Mouse (Mus musculus) adrenal gland, postnatal 14 days (tissue): Measurements from ENCODE around the gene Trappc10. TPM values are rescaled to one million over a fixed set of nuclear protein-coding genes. Genes with fewer than 3 reads are reported as not detected.

Source experiments
- DNase-seq: peaks from one replicate; pipeline ENCODE4 v3.0.0; 2021; ENCODE audit warnings: mixed read lengths
- total RNA-seq: library from RNA; stranded (reverse); gene quantifications from 2 replicates; pipeline ENCODE4 v1.2.3, GENCODE M21; 2021

Trappc10 gene
- total RNA-seq, 1 experiment from 2014 or later, result 47.2 TPM

- DNase-seq, result peak; percentile 92
Measured at GRCm38 (mm10) chr10:78159906-78160305, 84.5 kb downstream of the Trappc10 start.

- DNase-seq, result peak; percentile 78
Measured at GRCm38 (mm10) chr10:78159252-78159878, 85.1 kb downstream of the Trappc10 start.

- peak; percentile 67 for DNase-seq
Measured at GRCm38 (mm10) chr10:78158041-78158440, 86.4 kb downstream of the Trappc10 start.

GRCm38 (mm10) chr10:78156926-78157325, 87.5 kb downstream of the Trappc10 start:
- no peak for DNase-seq

GRCm38 (mm10) chr10:78148834-78149766, 95.3 kb downstream of the Trappc10 start:
- no peak for DNase-seq

- DNase-seq, result no peak
Measured at GRCm38 (mm10) chr10:78147908-78148441, 96.5 kb downstream of the Trappc10 start.

GRCm38 (mm10) chr10:78143727-78144505, 100.5 kb downstream of the Trappc10 start:
- no peak for DNase-seq

- no peak for DNase-seq
Measured at GRCm38 (mm10) chr10:78140843-78141242, 103.6 kb downstream of the Trappc10 start.

GRCm38 (mm10) chr10:78140251-78140600, 104.2 kb downstream of the Trappc10 start:
- DNase-seq, result no peak

GRCm38 (mm10) chr10:78139572-78140250, 104.7 kb downstream of the Trappc10 start:
- no peak for DNase-seq

- peak; percentile 48 for DNase-seq
Measured at GRCm38 (mm10) chr10:78138812-78139523, 105.5 kb downstream of the Trappc10 start.

GRCm38 (mm10) chr10:78137191-78137590, 107.2 kb downstream of the Trappc10 start:
- no peak for DNase-seq

Other genes with a start within 250 kb of the Trappc10 start
- 144 and 165 TPM in 2 replicates for gene Pfkl, start 234.6 kb downstream of the Trappc10 start, total RNA-seq
- gene Dnmt3l, start 202.7 kb downstream of the Trappc10 start, total RNA-seq, result 7.2 and 8.4 TPM in 2 replicates
- gene Aire, start 201.0 kb downstream of the Trappc10 start, total RNA-seq, result not detected in 2 replicates
- gene Icosl, start 175.3 kb downstream of the Trappc10 start, total RNA-seq, result 9.8 and 19.8 TPM in 2 replicates
- 249 and 251 TPM in 2 replicates for gene D10Jhu81e, start 74.9 kb downstream of the Trappc10 start, total RNA-seq
- gene Pwp2, start 59.5 kb downstream of the Trappc10 start, total RNA-seq, result 16.5 and 17.9 TPM in 2 replicates
- 323 and 324 TPM in 2 replicates for gene Agpat3, start 107.8 kb upstream of the Trappc10 start, total RNA-seq
- gene Rrp1, start 168.4 kb upstream of the Trappc10 start, total RNA-seq, result 199 and 221 TPM in 2 replicates
- gene Cstb, start 181.0 kb upstream of the Trappc10 start, total RNA-seq, result 176 and 179 TPM in 2 replicates
- 21.5 and 26.2 TPM in 2 replicates for gene Pdxk, start 220.3 kb upstream of the Trappc10 start, total RNA-seq